Mouse (Mus musculus): ENCODE measurements at regions not wholly inside any gene's neighbourhood (a gene's known extent, or its start where the extent isn't known, plus 50 kb on each side); places are given as distances from the start of the nearest gene placed in this dataset.

- TF ChIP-seq E2F4 (IDR thresholded peaks at IDR 0.05; ENCODE audit: insufficient read depth) (no peak), POLR2A (IDR thresholded peaks at IDR 0.05; ENCODE audit: insufficient read length, low read depth) (no peak), TCF12 (IDR thresholded peaks at IDR 0.05; ENCODE audit: insufficient read depth, poor library complexity, severe bottlenecking) (no peak), MAX (IDR thresholded peaks at IDR 0.05; ENCODE audit: low read depth) (no peak)
Measured at GRCm38 (mm10) chr6:31838588-31838987, 211.5 kb upstream of the 1700012A03Rik start.

Measured in myocyte (in vitro differentiated cells).